Mouse (Mus musculus) midbrain, postnatal 0 days (tissue): Measurements from ENCODE around the gene Bves. TPM values are rescaled to one million over a fixed set of nuclear protein-coding genes. Genes with fewer than 3 reads are reported as not detected.

Source experiments
- ATAC-seq: fragments of 200-750 bp; cut with Nextera tagmentation; 2 replicates; pipeline ENCODE4 v1.8.0; 2017; ENCODE audit warnings: moderate number of reproducible peaks, mild to moderate bottlenecking, moderate TSS enrichment, moderate library complexity; ENCODE audit not compliant: low FRiP score
- DNase-seq: peaks from one replicate; pipeline ENCODE4 v3.0.0-alpha.2; 2015; ENCODE audit warnings: low spot score
- H3K27ac ChIP-seq: fragments of 300-500 bp; sonication (generic); 2 replicates; pipeline ENCODE4 v1.5.1; 2014; ENCODE audit warnings: low read depth, mild to moderate bottlenecking, low read length, mixed read lengths
- H3K27me3 ChIP-seq: fragments of 300-500 bp; sonication (generic); 2 replicates; pipeline ENCODE4 v1.6.1; 2014; ENCODE audit warnings: low read length, control low read depth, mixed read lengths; ENCODE audit not compliant: insufficient read depth
- H3K36me3 ChIP-seq: fragments of 300-500 bp; sonication (generic); 2 replicates; pipeline ENCODE4 v1.6.1; 2014; ENCODE audit warnings: low read length, control low read depth, mixed read lengths; ENCODE audit not compliant: insufficient read depth
- H3K4me1 ChIP-seq: fragments of 300-500 bp; sonication (generic); 2 replicates; pipeline ENCODE4 v1.6.1; 2014; ENCODE audit warnings: mild to moderate bottlenecking, control low read depth, antibody characterized with exemption, low read length, mixed read lengths; ENCODE audit not compliant: insufficient read depth
- H3K4me2 ChIP-seq: fragments of 300-500 bp; sonication (generic); 2 replicates; pipeline ENCODE4 v1.6.1; 2014; ENCODE audit warnings: low read depth, mild to moderate bottlenecking, low read length, mixed read lengths; ENCODE audit not compliant: poor library complexity, severe bottlenecking
- H3K4me3 ChIP-seq: fragments of 300-500 bp; sonication (generic); 2 replicates; pipeline ENCODE4 v1.5.1; 2014; ENCODE audit warnings: low read depth, mild to moderate bottlenecking, low read length, moderate library complexity
- H3K9ac ChIP-seq: fragments of 300-500 bp; sonication (generic); replicated peaks from 2 replicates; pipeline ENCODE4 v1.6.1; 2014; ENCODE audit warnings: mild to moderate bottlenecking, low read length, moderate library complexity, mixed read lengths; ENCODE audit not compliant: poor library complexity, severe bottlenecking
- H3K9me3 ChIP-seq: fragments of 300-500 bp; sonication (generic); 2 replicates; pipeline ENCODE4 v1.6.1; 2016; ENCODE audit warnings: low read length, control low read depth
- CTCF ChIP-seq: IDR thresholded peaks from 2 replicates; pipeline ENCODE4 v1.5.1; 2016; ENCODE audit warnings: antibody characterized with exemption, mild to moderate bottlenecking
- WGBS: fragments of 180-500 bp; shearing (Covaris S2); extraction: QIAGEN DNeasy Blood & Tissue Kit; methylation state at CpG from one replicate; pipeline ENCODE4 v1.1.7; 2014; 5-methylcytosine and 5-hydroxymethylcytosine counted together
- polyA plus RNA-seq: library from polyadenylated mRNA; unstranded; fragments of >200 nt; fragmentation: Nextera tagmentation; extraction: Ambion mirVana; gene quantifications from 2 replicates; pipeline ENCODE4 v1.2.1, GENCODE M21; 2015
- total RNA-seq: library from RNA; depleted of rRNA; stranded (reverse); fragments of >200 nt; gene quantifications from 2 replicates; pipeline ENCODE4 v1.2.3, GENCODE M21; 2014

The Bves gene
- total and polyA plus RNA-seq, 2 experiments from 2014 or later, result 1.3 to 2.7 TPM

- Histone ChIP-seq H3K9me3 (no peaks in the 10 kb centered on the region), H3K36me3 (no peaks in the 10 kb centered on the region), H3K4me1 (no peaks in the 10 kb centered on the region), H3K4me2 (no peak overlapping the region), H3K27ac (no peak overlapping the region), H3K9ac (no peak overlapping the region), H3K27me3 (no peaks in the 10 kb centered on the region), H3K4me3 (no peak overlapping the region)
- DNase-seq (peak; percentile 51), ATAC-seq (peak; percentile 65; the same call in 1 of the 2 replicates)
- no peak for TF ChIP-seq CTCF
- WGBS, result 64% methylated on average over 7 of the region's 7 CpGs
Observed at GRCm38 (mm10) chr10:45311624-45312023, 23.9 kb upstream of the Bves start.

DNA sequence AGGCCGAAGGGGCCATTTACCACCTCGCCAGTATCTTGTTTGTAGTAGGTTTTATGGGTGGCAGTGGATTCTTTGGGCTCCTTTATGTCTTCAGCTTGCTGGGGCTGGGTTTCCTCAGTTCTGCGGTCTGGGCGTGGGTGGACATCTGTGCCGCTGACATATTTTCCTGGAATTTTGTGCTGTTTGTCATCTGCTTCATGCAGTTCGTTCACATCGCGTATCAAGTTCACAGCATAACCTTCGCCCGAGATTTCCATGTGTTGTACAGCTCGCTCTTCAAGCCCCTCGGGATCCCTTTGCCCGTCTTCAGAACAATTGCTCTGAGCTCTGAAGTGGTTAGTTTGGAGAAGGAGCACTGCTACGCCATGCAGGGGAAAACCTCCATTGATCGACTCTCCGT, 20.7 kb upstream of the Bves start:
- Histone ChIP-seq H3K36me3 (no peaks in the 10 kb centered on the region), H3K4me3 (no peak overlapping the region), H3K9ac (no peak overlapping the region), H3K4me2 (no peak overlapping the region), H3K4me1 (no peaks in the 10 kb centered on the region), H3K27ac (no peak overlapping the region), H3K27me3 (no peaks in the 10 kb centered on the region), H3K9me3 (no peaks in the 10 kb centered on the region)
- WGBS, result 93% methylated on average over 16 of the region's 16 CpGs
- TF ChIP-seq CTCF, result no peak
- ATAC-seq (no peak), DNase-seq (no peak)

DNA sequence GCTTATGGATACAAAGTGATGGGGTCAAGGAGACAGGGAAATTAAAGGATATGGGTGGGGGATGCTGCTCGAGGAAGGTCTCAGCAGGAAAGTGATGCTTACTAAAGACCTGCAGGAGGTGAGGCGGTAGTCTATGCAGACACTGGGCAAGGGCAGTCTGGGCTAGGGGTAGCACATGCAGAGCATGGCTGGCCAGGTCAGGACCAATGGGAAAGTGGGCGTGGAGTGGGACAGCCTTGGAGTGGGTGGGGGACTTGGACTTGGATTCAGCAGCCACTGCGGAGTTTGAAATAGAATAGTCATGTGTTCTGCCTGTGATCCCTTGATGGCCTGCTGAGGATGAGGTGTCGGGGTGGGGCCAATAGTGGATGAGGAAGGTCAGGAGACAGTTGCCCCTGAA, 16.6 kb upstream of the Bves start:
- Histone ChIP-seq H3K4me3 (no peak overlapping the region), H3K9me3 (no peaks in the 10 kb centered on the region), H3K27ac (no peak overlapping the region), H3K27me3 (no peaks in the 10 kb centered on the region), H3K4me1 (no peaks in the 10 kb centered on the region), H3K36me3 (no peaks in the 10 kb centered on the region), H3K4me2 (no peak overlapping the region), H3K9ac (no peak overlapping the region)
- DNase-seq (no peak), ATAC-seq (no peak)
- WGBS, result 89% methylated on average over 5 of the region's 5 CpGs
- TF ChIP-seq CTCF, result no peak

DNA sequence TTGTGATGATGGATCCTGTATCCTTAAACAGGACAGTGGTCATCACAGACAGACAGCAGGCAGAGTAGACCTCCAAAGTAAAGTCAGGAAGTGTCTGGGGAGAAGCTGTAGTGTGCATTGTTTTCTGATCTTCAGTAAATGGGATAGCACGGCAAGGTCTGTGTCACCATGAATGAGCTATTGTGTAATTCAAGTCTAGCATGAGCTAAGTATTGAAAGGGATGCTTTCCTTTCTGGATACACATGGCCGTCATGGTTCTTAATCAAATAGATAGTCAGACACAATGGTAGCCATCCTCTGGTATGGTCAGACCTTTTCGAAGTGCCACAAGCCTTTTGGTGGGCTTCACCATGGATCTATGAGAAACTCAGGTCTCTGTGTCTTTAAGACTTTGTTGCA, 15.3 kb upstream of the Bves start:
- ATAC-seq, result no peak
- Histone ChIP-seq H3K4me2 (no peak overlapping the region), H3K36me3 (no peaks in the 10 kb centered on the region), H3K27ac (no peak overlapping the region), H3K4me3 (no peak overlapping the region), H3K27me3 (no peaks in the 10 kb centered on the region), H3K4me1 (no peaks in the 10 kb centered on the region), H3K9ac (no peak overlapping the region), H3K9me3 (no peaks in the 10 kb centered on the region)
- WGBS, result 52% methylated on average over 3 of the region's 3 CpGs
- no peak for DNase-seq
- no peak for TF ChIP-seq CTCF

DNA sequence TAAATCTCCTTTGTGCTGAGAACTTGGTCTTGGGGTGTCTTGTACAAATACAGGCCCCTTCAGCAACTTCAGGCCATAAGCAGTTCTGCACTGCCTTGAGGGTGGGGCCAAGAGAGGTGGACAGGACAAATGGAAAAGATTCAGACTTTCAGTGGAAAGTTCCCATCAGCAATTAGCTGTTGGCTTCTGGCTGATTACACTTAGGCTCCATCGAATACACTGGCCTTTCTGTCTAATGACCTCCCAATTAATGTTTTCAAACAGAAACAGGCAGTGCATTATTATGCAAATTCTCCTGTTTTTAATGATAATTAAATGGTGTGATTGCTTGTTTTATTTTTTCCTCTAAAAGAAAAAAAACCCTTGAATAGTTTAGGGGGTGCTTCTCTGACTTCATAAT, 11.4 kb upstream of the Bves start:
- H3K9me3 ChIP-seq, result no peaks in the 10 kb centered on the region
- no peak overlapping the region for H3K4me3 ChIP-seq
- H3K4me1 ChIP-seq, result no peaks in the 10 kb centered on the region
- H3K27ac ChIP-seq, result no peak overlapping the region
- no peaks in the 10 kb centered on the region for H3K27me3 ChIP-seq
- TF ChIP-seq CTCF, result no peak
- DNase-seq (no peak), ATAC-seq (no peak)
- H3K4me2 ChIP-seq, result no peak overlapping the region
- H3K9ac ChIP-seq, result no peak overlapping the region
- H3K36me3 ChIP-seq, result no peaks in the 10 kb centered on the region
- 53% methylated on average over 1 of the region's 1 CpGs for WGBS

GRCm38 (mm10) chr10:45328196-45329000, 7.2 kb upstream of the Bves start:
- DNase-seq (peak; percentile 14), ATAC-seq (peak; percentile 73; the same call in 1 of the 2 replicates)
- Histone ChIP-seq H3K27ac (no peak overlapping the region), H3K4me1 (no peaks in the 10 kb centered on the region), H3K9me3 (no peaks in the 10 kb centered on the region), H3K4me2 (no peak overlapping the region), H3K4me3 (no peak overlapping the region), H3K36me3 (no peaks in the 10 kb centered on the region), H3K27me3 (no peaks in the 10 kb centered on the region; the same call in 1 of the 2 replicates), H3K9ac (no peak overlapping the region)
- WGBS, result 58% methylated on average over 7 of the region's 7 CpGs
- no peak for TF ChIP-seq CTCF
